Comparison of ENCODE assay signal across 1 mouse cellular context in the genomic region with DNA sequence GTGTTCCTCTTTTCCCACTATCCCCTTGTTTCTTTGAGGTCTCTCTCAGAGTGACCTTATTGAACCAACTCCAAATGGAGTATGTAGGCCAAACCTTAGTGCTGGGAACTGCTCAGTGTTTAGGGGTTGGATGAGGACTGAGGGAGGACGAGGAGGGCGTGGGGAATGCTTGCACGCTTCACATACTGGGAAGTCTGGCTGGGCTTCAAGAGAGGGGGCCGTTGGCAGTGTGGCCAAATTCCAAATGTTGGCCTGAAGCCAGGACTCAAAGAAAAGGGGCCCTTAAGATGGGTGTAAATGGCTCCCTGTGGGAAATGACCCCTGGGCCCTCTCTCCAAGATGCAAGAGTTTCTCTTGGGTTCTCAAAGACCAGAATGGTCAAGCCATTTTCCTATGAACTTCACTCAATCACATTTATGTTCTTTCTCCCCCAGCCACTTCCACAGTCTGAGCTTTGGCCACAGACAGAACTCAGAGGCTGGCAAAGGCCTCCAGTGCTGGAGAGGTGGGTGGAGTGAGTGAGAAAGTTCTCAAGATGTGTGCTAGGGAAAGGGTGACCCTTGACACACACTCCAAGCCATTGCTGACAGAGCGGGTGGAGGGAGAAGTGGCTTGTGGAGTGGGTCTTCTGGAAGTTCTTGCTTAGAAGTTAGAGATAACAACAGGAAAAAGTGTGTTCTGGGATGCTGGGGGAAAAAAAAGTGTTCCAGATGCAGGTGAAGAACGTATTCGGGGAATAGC.
TF ChIP-seq lines count a peak whose summit lies in the region.

No protein-coding gene starts in this region.

TF ChIP-seq in myocyte, 11 proteins besides CTCF, POLR2A, EP300 and RAD21:
- TF ChIP-seq REST (IDR thresholded peaks at IDR 0.05; ENCODE audit: insufficient read depth, insufficient read length) (no peak), MYOD1 (IDR thresholded peaks at IDR 0.05; ENCODE audit: control insufficient read depth in 1 of 3, insufficient read length in 2 of 3, low read depth in 2 of 3) (no peak), CEBPB (IDR thresholded peaks at IDR 0.05; ENCODE audit: insufficient read depth, poor library complexity, severe bottlenecking) (no peak), TCF12 (IDR thresholded peaks at IDR 0.05; ENCODE audit: insufficient read depth, poor library complexity, severe bottlenecking) (no peak), USF1 (IDR thresholded peaks at IDR 0.05; ENCODE audit: low read depth) (no peak), TCF3 (IDR thresholded peaks at IDR 0.05; ENCODE audit: insufficient read length, low read depth) (no peak)
